Mouse (Mus musculus) neural tube, embryonic 13.5 days (tissue): ENCODE measurements at regions not wholly inside any gene's neighbourhood (a gene's known extent, or its start where the extent isn't known, plus 50 kb on each side); places are given as distances from the start of the nearest gene placed in this dataset.

ENCODE experiments used
- ATAC-seq: fragments of 200-750 bp; cut with Nextera tagmentation; 2 replicates; pipeline ENCODE4 v1.8.0; 2017; ENCODE audit warnings: low read depth, mild to moderate bottlenecking, moderate TSS enrichment, moderate library complexity
- H3K27ac ChIP-seq: fragments of 300-500 bp; sonication (generic); replicated peaks from 2 replicates; pipeline ENCODE4 v1.5.1; 2015; ENCODE audit warnings: moderate library complexity, mild to moderate bottlenecking, inconsistent platforms
- H3K27me3 ChIP-seq: fragments of 300-500 bp; sonication (generic); 2 replicates; pipeline ENCODE4 v1.6.1; 2015; ENCODE audit warnings: mild to moderate bottlenecking, inconsistent platforms
- H3K36me3 ChIP-seq: fragments of 300-500 bp; sonication (generic); 2 replicates; pipeline ENCODE4 v1.6.1; 2015; ENCODE audit warnings: mild to moderate bottlenecking, inconsistent platforms
- H3K4me1 ChIP-seq: fragments of 300-500 bp; sonication (generic); replicated peaks from 2 replicates; pipeline ENCODE4 v1.6.1; 2015; ENCODE audit warnings: inconsistent platforms
- H3K4me2 ChIP-seq: fragments of 300-500 bp; sonication (generic); 2 replicates; pipeline ENCODE4 v1.6.1; 2015; ENCODE audit warnings: inconsistent platforms, mild to moderate bottlenecking, moderate library complexity
- H3K4me3 ChIP-seq: fragments of 300-500 bp; sonication (generic); 2 replicates; pipeline ENCODE4 v1.5.1; 2015; ENCODE audit warnings: mild to moderate bottlenecking, inconsistent platforms
- H3K9ac ChIP-seq: fragments of 300-500 bp; sonication (generic); 2 replicates; pipeline ENCODE4 v1.6.1; 2015; ENCODE audit warnings: moderate library complexity, mild to moderate bottlenecking, inconsistent platforms
- H3K9me3 ChIP-seq: fragments of 300-500 bp; sonication (generic); 2 replicates; pipeline ENCODE4 v1.6.1; 2016; ENCODE audit warnings: inconsistent platforms
- WGBS: fragments of 180-500 bp; shearing (Covaris S2); methylation state at CpG from one replicate; pipeline ENCODE4 v1.1.7; 2015; 5-methylcytosine and 5-hydroxymethylcytosine counted together

GRCm38 (mm10) chr6:7120136-7120535, 164.3 kb downstream of the Sdhaf3 start:
- Histone ChIP-seq H3K4me1 (no peaks in the 10 kb centered on the region), H3K36me3 (no peaks in the 10 kb centered on the region), H3K4me3 (no peak overlapping the region), H3K9me3 (no peaks in the 10 kb centered on the region), H3K4me2 (no peak overlapping the region), H3K9ac (no peak overlapping the region), H3K27ac (no peak overlapping the region), H3K27me3 (no peaks in the 10 kb centered on the region)
- no peak for ATAC-seq
- WGBS: 36% methylated on average over 4 of the region's 4 CpGs

GRCm38 (mm10) chr6:7133042-7133441, 177.2 kb downstream of the Sdhaf3 start:
- no peak for ATAC-seq
- no peaks in the 10 kb centered on the region for H3K4me1 ChIP-seq
- no peaks in the 10 kb centered on the region for H3K9me3 ChIP-seq
- no peak overlapping the region for H3K9ac ChIP-seq
- H3K4me2 ChIP-seq: no peak overlapping the region
- no peak overlapping the region for H3K4me3 ChIP-seq
- H3K36me3 ChIP-seq: no peaks in the 10 kb centered on the region
- no peak overlapping the region for H3K27ac ChIP-seq
- 97% methylated on average over 11 of the region's 11 CpGs for WGBS
- no peaks in the 10 kb centered on the region for H3K27me3 ChIP-seq

GRCm38 (mm10) chr6:7134062-7134461, 178.3 kb downstream of the Sdhaf3 start:
- no peak overlapping the region for H3K27ac ChIP-seq
- no peaks in the 10 kb centered on the region for H3K36me3 ChIP-seq
- H3K4me3 ChIP-seq: no peak overlapping the region
- no peaks in the 10 kb centered on the region for H3K9me3 ChIP-seq
- WGBS: 85% methylated on average over 4 of the region's 4 CpGs
- H3K4me1 ChIP-seq: no peaks in the 10 kb centered on the region
- no peak overlapping the region for H3K4me2 ChIP-seq
- no peak overlapping the region for H3K9ac ChIP-seq
- H3K27me3 ChIP-seq: no peaks in the 10 kb centered on the region
- ATAC-seq: no peak

GRCm38 (mm10) chr6:7134888-7135287, 179.1 kb downstream of the Sdhaf3 start:
- Histone ChIP-seq H3K4me3 (no peak overlapping the region), H3K4me1 (no peaks in the 10 kb centered on the region), H3K27ac (no peak overlapping the region), H3K9me3 (no peaks in the 10 kb centered on the region), H3K27me3 (no peaks in the 10 kb centered on the region), H3K36me3 (no peaks in the 10 kb centered on the region), H3K9ac (no peak overlapping the region), H3K4me2 (no peak overlapping the region)
- WGBS: 92% methylated on average over 1 of the region's 1 CpGs
- ATAC-seq: no peak

- no peak for ATAC-seq
- Histone ChIP-seq H3K4me3 (no peak overlapping the region), H3K27me3 (no peaks in the 10 kb centered on the region), H3K4me2 (no peak overlapping the region), H3K9me3 (0 out of 2 replicates have a peak, but pooled peaks cover 7% of the 10 kb centered on the region), H3K4me1 (no peaks in the 10 kb centered on the region), H3K9ac (no peak overlapping the region), H3K36me3 (no peaks in the 10 kb centered on the region), H3K27ac (no peak overlapping the region)
- 89% methylated on average over 2 of the region's 2 CpGs for WGBS
Measured at GRCm38 (mm10) chr6:7181711-7182110, 225.9 kb downstream of the Sdhaf3 start.

GRCm38 (mm10) chr6:7199046-7199599, 243.3 kb downstream of the Sdhaf3 start:
- H3K36me3 ChIP-seq: no peaks in the 10 kb centered on the region
- no peaks in the 10 kb centered on the region for H3K27me3 ChIP-seq
- no peak overlapping the region for H3K27ac ChIP-seq
- H3K4me1 ChIP-seq: no peaks in the 10 kb centered on the region
- no peak overlapping the region for H3K9ac ChIP-seq
- no peaks in the 10 kb centered on the region for H3K9me3 ChIP-seq
- H3K4me3 ChIP-seq: no peak overlapping the region
- WGBS: 56% methylated on average over 8 of the region's 8 CpGs
- ATAC-seq: no peak
- no peak overlapping the region for H3K4me2 ChIP-seq

- peak; percentile 50; the same call in 1 of the 2 replicates for ATAC-seq
- Histone ChIP-seq H3K4me2 (no peak overlapping the region), H3K36me3 (no peaks in the 10 kb centered on the region), H3K4me3 (no peak overlapping the region), H3K27me3 (no peaks in the 10 kb centered on the region), H3K4me1 (peaks cover 5% of the 10 kb centered on the region; the same call in 1 of the 2 replicates), H3K9me3 (no peaks in the 10 kb centered on the region), H3K27ac (no peak overlapping the region), H3K9ac (no peak overlapping the region)
- 52% methylated on average over 4 of the region's 4 CpGs for WGBS
Measured at GRCm38 (mm10) chr6:7215880-7216279, 260.1 kb downstream of the Sdhaf3 start.

GRCm38 (mm10) chr6:7252286-7252685, 296.5 kb downstream of the Sdhaf3 start:
- H3K9me3 ChIP-seq: no peaks in the 10 kb centered on the region
- no peak overlapping the region for H3K4me2 ChIP-seq
- no peak overlapping the region for H3K9ac ChIP-seq
- no peak overlapping the region for H3K27ac ChIP-seq
- no peaks in the 10 kb centered on the region for H3K4me1 ChIP-seq
- 75% methylated on average over 7 of the region's 7 CpGs for WGBS
- H3K4me3 ChIP-seq: no peak overlapping the region
- H3K36me3 ChIP-seq: no peaks in the 10 kb centered on the region
- H3K27me3 ChIP-seq: no peaks in the 10 kb centered on the region
- no peak for ATAC-seq

- no peaks in the 10 kb centered on the region for H3K4me1 ChIP-seq
- H3K27me3 ChIP-seq: no peaks in the 10 kb centered on the region
- no peak overlapping the region for H3K27ac ChIP-seq
- WGBS: 45% methylated on average over 4 of the region's 4 CpGs
- H3K9me3 ChIP-seq: no peaks in the 10 kb centered on the region
- H3K9ac ChIP-seq: no peak overlapping the region
- H3K4me3 ChIP-seq: no peak overlapping the region
- no peak for ATAC-seq
- H3K36me3 ChIP-seq: no peaks in the 10 kb centered on the region
- H3K4me2 ChIP-seq: no peak overlapping the region
Measured at GRCm38 (mm10) chr6:7277431-7277830, 277.2 kb upstream of the Tac1 start.

- no peaks in the 10 kb centered on the region for H3K27me3 ChIP-seq
- no peak overlapping the region for H3K4me2 ChIP-seq
- no peaks in the 10 kb centered on the region for H3K4me1 ChIP-seq
- no peaks in the 10 kb centered on the region for H3K9me3 ChIP-seq
- ATAC-seq: no peak
- no peak overlapping the region for H3K4me3 ChIP-seq
- 91% methylated on average over 1 of the region's 1 CpGs for WGBS
- no peak overlapping the region for H3K9ac ChIP-seq
- no peak overlapping the region for H3K27ac ChIP-seq
- H3K36me3 ChIP-seq: no peaks in the 10 kb centered on the region
Measured at GRCm38 (mm10) chr6:7306956-7307355, 247.7 kb upstream of the Tac1 start.

- Histone ChIP-seq H3K9ac (no peak overlapping the region), H3K27ac (no peak overlapping the region), H3K9me3 (no peaks in the 10 kb centered on the region), H3K4me3 (no peak overlapping the region), H3K27me3 (no peaks in the 10 kb centered on the region), H3K36me3 (no peaks in the 10 kb centered on the region), H3K4me1 (no peaks in the 10 kb centered on the region), H3K4me2 (no peak overlapping the region)
- ATAC-seq: no peak
- WGBS: 88% methylated on average over 3 of the region's 3 CpGs
Measured at GRCm38 (mm10) chr6:7313496-7313895, 241.2 kb upstream of the Tac1 start.

- 48% methylated on average over 4 of the region's 4 CpGs for WGBS
- Histone ChIP-seq H3K27me3 (no peaks in the 10 kb centered on the region), H3K4me2 (no peak overlapping the region), H3K4me3 (no peak overlapping the region), H3K9ac (no peak overlapping the region), H3K36me3 (no peaks in the 10 kb centered on the region), H3K27ac (no peak overlapping the region), H3K9me3 (no peaks in the 10 kb centered on the region), H3K4me1 (no peaks in the 10 kb centered on the region)
- no peak for ATAC-seq
Measured at GRCm38 (mm10) chr6:7326974-7327373, 227.7 kb upstream of the Tac1 start.

GRCm38 (mm10) chr6:7356634-7357033, 198.0 kb upstream of the Tac1 start:
- 68% methylated on average over 2 of the region's 2 CpGs for WGBS
- ATAC-seq: no peak
- Histone ChIP-seq H3K4me3 (no peak overlapping the region), H3K27ac (no peak overlapping the region), H3K36me3 (no peaks in the 10 kb centered on the region), H3K9me3 (no peaks in the 10 kb centered on the region), H3K4me1 (no peaks in the 10 kb centered on the region), H3K27me3 (no peaks in the 10 kb centered on the region), H3K4me2 (no peak overlapping the region), H3K9ac (no peak overlapping the region)
